Mouse (Mus musculus): ENCODE data around the gene Map4k5. TPM values are rescaled to one million over a fixed set of nuclear protein-coding genes. Genes with fewer than 3 reads are reported as not detected.

The Map4k5 gene
- total and polyA plus RNA-seq, 3 experiments: 7.0 to 8.5 TPM; not detected in 1

DNA sequence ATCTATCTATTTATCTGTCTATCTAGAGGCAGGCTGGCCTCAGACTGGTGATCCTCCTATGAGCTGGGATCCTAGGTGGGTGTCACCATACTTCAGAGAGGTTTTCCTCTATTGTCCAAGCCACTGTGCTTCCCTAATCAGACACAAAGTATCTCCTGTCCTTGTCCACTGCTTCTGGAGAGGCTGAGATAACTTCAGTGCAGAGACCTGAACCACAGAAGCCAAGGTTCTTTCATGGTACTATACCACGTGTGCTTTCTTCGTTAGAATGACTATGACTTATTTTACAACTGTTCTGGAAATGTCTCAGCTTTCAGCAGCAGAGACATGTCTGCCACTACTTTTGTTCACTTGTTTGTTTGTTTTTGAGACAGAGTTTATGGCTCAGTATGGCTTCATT, 124.2 kb downstream of the Map4k5 start (continued):
- TF ChIP-seq POLR2AphosphoS5 (IDR thresholded peaks at IDR 0.05; ENCODE audit: borderline replicate concordance, low read depth, low read length): no peak
- TF ChIP-seq SIN3A (IDR thresholded peaks at IDR 0.05; ENCODE audit: low read length): no peak
- TF ChIP-seq SMC3 (IDR thresholded peaks at IDR 0.05; ENCODE audit: low read depth, low read length): no peak
- TF ChIP-seq MAZ (IDR thresholded peaks at IDR 0.05; ENCODE audit: low read depth, low read length): no peak
- no peak for TF ChIP-seq RAD21 (IDR thresholded peaks at IDR 0.05; ENCODE audit: low read depth, low read length)
- no peak for TF ChIP-seq NRF1 (IDR thresholded peaks at IDR 0.05; ENCODE audit: insufficient read depth, low read depth, low read length, poor library complexity, severe bottlenecking)
- TF ChIP-seq MAX (IDR thresholded peaks at IDR 0.05; ENCODE audit: low read length): peak; percentile 42; the same call in 1 of the 2 replicates
- TF ChIP-seq USF2 (IDR thresholded peaks at IDR 0.05; ENCODE audit: borderline replicate concordance in 1 of 2, insufficient read depth in 1 of 2, low read depth in 1 of 2, low read length in 2 of 2): no peak
- no peak for TF ChIP-seq POLR2AphosphoS2 (IDR thresholded peaks at IDR 0.05; ENCODE audit: low read length)
- TF ChIP-seq MYC (IDR thresholded peaks at IDR 0.05; ENCODE audit: low read depth, low read length): no peak
- no peak for TF ChIP-seq CHD1 (IDR thresholded peaks at IDR 0.05; ENCODE audit: low read depth, low read length)
- TF ChIP-seq MAFK (IDR thresholded peaks at IDR 0.05; ENCODE audit: borderline replicate concordance, low read depth, low read length): no peak
- TF ChIP-seq ZMIZ1 (IDR thresholded peaks at IDR 0.05; ENCODE audit: low read depth, low read length): no peak

DNA sequence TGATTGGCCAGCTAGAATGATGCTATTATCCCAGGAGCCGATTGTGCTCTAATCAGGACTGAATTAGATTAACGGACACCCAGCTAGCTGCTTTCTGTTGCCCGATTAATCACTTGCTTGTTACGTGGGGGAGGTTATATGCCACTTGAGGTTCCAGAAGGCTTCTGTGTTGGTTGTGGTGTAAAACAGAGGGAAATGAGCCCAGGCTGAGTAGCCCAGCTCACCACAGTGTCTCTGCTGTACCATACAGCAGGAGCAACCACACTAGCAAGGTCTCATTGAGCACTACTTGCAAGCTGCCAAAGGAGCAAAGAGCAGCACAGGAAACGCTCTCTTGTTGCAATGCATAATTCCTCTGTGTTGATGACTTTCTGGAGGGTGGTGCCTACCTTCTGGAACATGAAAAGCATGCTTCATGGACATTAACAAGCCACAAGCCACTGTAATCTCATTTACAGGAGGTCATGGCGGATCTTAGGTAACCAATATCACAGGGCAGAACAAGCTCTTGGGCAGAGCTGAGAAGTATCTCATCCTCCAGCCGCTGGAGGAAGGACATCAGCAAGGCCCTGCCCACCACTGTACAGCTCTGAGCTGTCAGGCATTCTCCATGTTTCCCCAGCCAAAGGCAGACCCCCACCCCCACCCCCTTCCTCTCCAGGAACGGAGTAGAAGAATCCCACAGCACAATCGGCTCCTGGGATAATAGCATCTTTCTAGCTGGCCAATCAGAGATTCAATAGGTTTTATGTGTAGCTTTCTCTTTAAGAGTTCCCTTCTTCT, 125.3 kb downstream of the Map4k5 start:
- no peaks in the 10 kb centered on the region for H3K27me3 ChIP-seq (ENCODE audit: control insufficient read depth in 1 of 2, insufficient read depth in 2 of 2, low read length in 2 of 2)
- H3K79me2 ChIP-seq (ENCODE audit: control insufficient read depth, insufficient read depth, low read length, poor library complexity): no peaks in the 10 kb centered on the region
- no peaks in the 10 kb centered on the region for H3K9me3 ChIP-seq (replicated peaks; ENCODE audit: insufficient read depth, low read length)
- peaks cover 6 to 15% of the 10 kb centered on the region in 2 experiments; a peak in 3 of 4 replicates for H3K4me1 ChIP-seq (ENCODE audit: control insufficient read depth in 1 of 2, insufficient read depth in 2 of 2, low read length in 2 of 2)
- TF ChIP-seq E2F4 (IDR thresholded peaks at IDR 0.05; ENCODE audit: borderline replicate concordance, low read depth, low read length) (no peak), MYC (IDR thresholded peaks at IDR 0.05; ENCODE audit: low read depth, low read length) (no peak), CHD1 (IDR thresholded peaks at IDR 0.05; ENCODE audit: low read depth, low read length) (no peak)
- no peak overlapping the region for H3K27ac ChIP-seq (ENCODE audit: control insufficient read depth, low read depth, low read length)
- no peak overlapping the region for H3K9ac ChIP-seq (ENCODE audit: control insufficient read depth, low read depth, low read length, poor library complexity, severe bottlenecking)
- no peak for DNase-seq (ENCODE audit: low read depth, low spot score)
- H3K36me3 ChIP-seq (ENCODE audit: control insufficient read depth in 1 of 2, insufficient read depth in 2 of 2, low read length in 2 of 2): peaks cover 0 to 2% of the 10 kb centered on the region in 2 experiments; a peak in 1 of 4 replicates
- no peak overlapping the region for H3K4me3 ChIP-seq (ENCODE audit: control insufficient read depth in 1 of 2, insufficient read depth in 1 of 2, low read depth in 2 of 2, low read length in 2 of 2)

DNA sequence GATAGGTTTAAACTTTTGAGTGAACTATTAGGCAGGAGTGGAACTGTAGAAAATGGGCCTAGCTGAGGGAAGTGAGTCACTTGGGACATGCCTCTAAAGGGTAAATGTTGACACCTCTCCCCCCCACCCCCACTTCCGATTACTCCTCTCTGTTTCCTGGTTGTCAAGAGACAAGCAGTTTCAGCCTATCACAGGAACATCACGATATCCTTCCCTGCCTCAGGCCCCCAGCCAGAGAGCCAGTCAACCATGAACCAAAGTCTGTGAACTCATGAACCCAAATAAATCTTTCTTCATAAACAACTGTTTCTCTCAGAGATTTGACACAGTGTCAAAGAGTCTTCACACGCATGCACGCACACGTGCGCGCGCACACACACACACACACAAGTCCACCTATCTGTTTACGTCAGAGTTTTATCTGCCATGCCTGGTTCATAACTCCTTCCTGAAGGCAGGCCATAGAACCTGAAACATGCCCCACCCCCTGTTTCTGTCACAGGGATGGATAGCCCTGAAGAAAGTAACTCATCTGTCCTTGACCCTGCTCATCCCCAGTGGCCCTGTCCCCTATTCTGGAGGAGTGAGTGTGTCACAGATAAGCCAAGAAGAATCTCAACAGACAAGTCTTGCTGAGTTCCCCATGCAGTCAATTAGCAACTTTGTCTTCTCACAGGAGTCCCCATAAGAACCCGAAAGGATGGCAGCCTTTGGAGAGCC, 126.7 kb downstream of the Map4k5 start:
- Histone ChIP-seq H3K4me1 (ENCODE audit: control insufficient read depth in 1 of 2, insufficient read depth in 2 of 2, low read length in 2 of 2) (peaks cover 6 to 15% of the 10 kb centered on the region in 2 experiments; a peak in 3 of 4 replicates), H3K9ac (ENCODE audit: control insufficient read depth, low read depth, low read length, poor library complexity, severe bottlenecking) (no peak overlapping the region), H3K9me3 (replicated peaks; ENCODE audit: insufficient read depth, low read length) (no peaks in the 10 kb centered on the region), H3K27ac (ENCODE audit: control insufficient read depth, low read depth, low read length) (no peak overlapping the region), H3K36me3 (ENCODE audit: control insufficient read depth in 1 of 2, insufficient read depth in 2 of 2, low read length in 2 of 2) (peaks cover 0 to 2% of the 10 kb centered on the region in 2 experiments; a peak in 1 of 4 replicates), H3K4me3 (ENCODE audit: control insufficient read depth in 1 of 2, insufficient read depth in 1 of 2, low read depth in 2 of 2, low read length in 2 of 2) (no peak overlapping the region), H3K27me3 (ENCODE audit: control insufficient read depth in 1 of 2, insufficient read depth in 2 of 2, low read length in 2 of 2) (no peaks in the 10 kb centered on the region), H3K79me2 (ENCODE audit: control insufficient read depth, insufficient read depth, low read length, poor library complexity) (no peaks in the 10 kb centered on the region)
- DNase-seq (ENCODE audit: low read depth, low spot score): peak; percentile 30
- TF ChIP-seq ZMIZ1 (IDR thresholded peaks at IDR 0.05; ENCODE audit: low read depth, low read length): no peak
- no peak for TF ChIP-seq RCOR1 (IDR thresholded peaks at IDR 0.05; ENCODE audit: low read depth, low read length)
- TF ChIP-seq MAZ (IDR thresholded peaks at IDR 0.05; ENCODE audit: low read depth, low read length): no peak
